Mouse (Mus musculus) embryo, embryonic 10 days (tissue): ENCODE data around the gene Gm33543.

Source experiments
- DNase-seq: peaks from one replicate; pipeline ENCODE4 v3.0.0-alpha.2; 2015; ENCODE audit warnings: low spot score

Gene Gm33543

GRCm38 (mm10) chr10:95836530-95837264, 6.0 kb downstream of the Gm33543 start:
- DNase-seq = no peak

GRCm38 (mm10) chr10:95830891-95831290, 11.8 kb downstream of the Gm33543 start:
- DNase-seq = no peak

GRCm38 (mm10) chr10:95829471-95829870, 13.3 kb downstream of the Gm33543 start:
- DNase-seq = no peak

- DNase-seq = no peak
Observed at GRCm38 (mm10) chr10:95828374-95828773, 14.4 kb downstream of the Gm33543 start.

GRCm38 (mm10) chr10:95825651-95826050, 17.1 kb downstream of the Gm33543 start:
- no peak for DNase-seq

- DNase-seq = no peak
Observed at GRCm38 (mm10) chr10:95818506-95818905, 24.2 kb downstream of the Gm33543 start.

GRCm38 (mm10) chr10:95817419-95818161, 25.1 kb downstream of the Gm33543 start:
- no peak for DNase-seq

- no peak for DNase-seq
Observed at GRCm38 (mm10) chr10:95814351-95814750, 28.4 kb downstream of the Gm33543 start.

GRCm38 (mm10) chr10:95811869-95812268, 30.9 kb downstream of the Gm33543 start:
- DNase-seq = no peak

- DNase-seq = no peak
Observed at GRCm38 (mm10) chr10:95801443-95801811, 41.3 kb downstream of the Gm33543 start.

GRCm38 (mm10) chr10:95800693-95801442, 41.9 kb downstream of the Gm33543 start:
- no peak for DNase-seq

GRCm38 (mm10) chr10:95797645-95798395, 44.9 kb downstream of the Gm33543 start:
- DNase-seq = no peak

- DNase-seq = no peak
Observed at GRCm38 (mm10) chr10:95795500-95795899, 47.2 kb downstream of the Gm33543 start.

- DNase-seq = peak; percentile 19
Observed at GRCm38 (mm10) chr10:95794706-95795105, 48.0 kb downstream of the Gm33543 start.

GRCm38 (mm10) chr10:95791427-95791804, 51.3 kb downstream of the Gm33543 start:
- DNase-seq = no peak

GRCm38 (mm10) chr10:95790771-95791426, 51.8 kb downstream of the Gm33543 start:
- no peak for DNase-seq

- no peak for DNase-seq
Observed at GRCm38 (mm10) chr10:95787176-95787575, 55.6 kb downstream of the Gm33543 start.

- DNase-seq = no peak
Observed at GRCm38 (mm10) chr10:95784837-95785236, 57.9 kb downstream of the Gm33543 start.

- DNase-seq = no peak
Observed at GRCm38 (mm10) chr10:95780881-95781600, 61.7 kb downstream of the Gm33543 start.

GRCm38 (mm10) chr10:95779801-95780385, 62.8 kb downstream of the Gm33543 start:
- DNase-seq = no peak
